Mouse (Mus musculus) liver, embryonic 11.5 days (tissue): ENCODE measurements around the gene M6pr. TPM values are rescaled to one million over a fixed set of nuclear protein-coding genes. Genes with fewer than 3 reads are reported as not detected.

Source experiments
- ATAC-seq: fragments of 200-750 bp; cut with Nextera tagmentation; replicated peaks from 2 replicates; pipeline ENCODE4 v1.8.0; 2017; ENCODE audit warnings: moderate number of reproducible peaks, mild to moderate bottlenecking, moderate TSS enrichment, moderate library complexity; ENCODE audit not compliant: low FRiP score
- DNase-seq: peaks from one replicate; pipeline ENCODE4 v3.0.0-alpha.2; 2017; ENCODE audit warnings: low spot score
- H3K27ac ChIP-seq: fragments of 300-500 bp; sonication (generic); 2 replicates; pipeline ENCODE4 v1.5.1; 2014; ENCODE audit warnings: mild to moderate bottlenecking, low read depth, low read length, control low read depth
- H3K27me3 ChIP-seq: fragments of 300-500 bp; sonication (generic); replicated peaks from 2 replicates; pipeline ENCODE4 v1.6.1; 2014; ENCODE audit warnings: low read length, mixed read lengths; ENCODE audit not compliant: control insufficient read depth, insufficient read depth
- H3K36me3 ChIP-seq: fragments of 300-500 bp; sonication (generic); 2 replicates; pipeline ENCODE4 v1.6.1; 2014; ENCODE audit warnings: mild to moderate bottlenecking, low read length, moderate library complexity, mixed read lengths; ENCODE audit not compliant: control insufficient read depth, insufficient read depth
- H3K4me1 ChIP-seq: fragments of 300-500 bp; sonication (generic); replicated peaks from 2 replicates; pipeline ENCODE4 v1.6.1; 2014; ENCODE audit warnings: low read length, mixed read lengths; ENCODE audit not compliant: control insufficient read depth, insufficient read depth
- H3K4me2 ChIP-seq: fragments of 300-500 bp; sonication (generic); 2 replicates; pipeline ENCODE4 v1.6.1; 2014; ENCODE audit warnings: mild to moderate bottlenecking, control low read depth, moderate library complexity
- H3K4me3 ChIP-seq: fragments of 300-500 bp; sonication (generic); 2 replicates; pipeline ENCODE4 v1.5.1; 2014; ENCODE audit warnings: low read depth, low read length, control low read depth
- H3K9ac ChIP-seq: fragments of 300-500 bp; sonication (generic); 2 replicates; pipeline ENCODE4 v1.6.1; 2014; ENCODE audit warnings: low read depth, low read length, control low read depth
- H3K9me3 ChIP-seq: fragments of 300-500 bp; sonication (generic); 2 replicates; pipeline ENCODE4 v1.6.1; 2016; ENCODE audit warnings: low read length, inconsistent platforms, mixed read lengths; ENCODE audit not compliant: control insufficient read depth
- whole genome bisulfite sequencing: fragments of 180-500 bp; shearing (Covaris S2); extraction: QIAGEN DNeasy Blood & Tissue Kit; methylation state at CpG from one replicate; pipeline ENCODE4 v1.1.7; 2014; 5-methylcytosine and 5-hydroxymethylcytosine counted together
- polyA plus RNA-seq: library from polyadenylated mRNA; unstranded; fragments of >200 nt; fragmentation: Nextera tagmentation; extraction: Ambion mirVana; gene quantifications from 2 replicates; pipeline ENCODE4 v1.2.1, GENCODE M21; 2014

Gene M6pr
- polyA plus RNA-seq, 1 experiment from 2014 or later: 154 TPM

- H3K27me3 ChIP-seq: no peaks in the 10 kb centered on the region
- ATAC-seq (no peak), DNase-seq (no peak)
- 71% methylated on average over 9 of the region's 9 CpGs for WGBS
- H3K9ac ChIP-seq: no peak overlapping the region
- H3K9me3 ChIP-seq: no peaks in the 10 kb centered on the region
- no peak overlapping the region for H3K27ac ChIP-seq
- no peak overlapping the region for H3K4me3 ChIP-seq
- no peaks in the 10 kb centered on the region for H3K36me3 ChIP-seq
- peaks cover 3% of the 10 kb centered on the region; the same call in 1 of the 2 replicates for H3K4me1 ChIP-seq
- H3K4me2 ChIP-seq: no peak overlapping the region
These were observed 14.7 kb upstream of the M6pr start for GRCm38 (mm10) chr6:122293796-122294195.

GRCm38 (mm10) chr6:122294290-122294689 lies 14.2 kb upstream of the M6pr start:
- WGBS: 67% methylated on average over 3 of the region's 3 CpGs

GRCm38 (mm10) chr6:122295242-122295641 lies 13.3 kb upstream of the M6pr start:
- Histone ChIP-seq H3K4me1 (peaks cover 7% of the 10 kb centered on the region; the same call in 1 of the 2 replicates), H3K9me3 (no peaks in the 10 kb centered on the region), H3K27ac (no peak overlapping the region), H3K4me3 (no peak overlapping the region), H3K36me3 (no peaks in the 10 kb centered on the region), H3K4me2 (no peak overlapping the region), H3K27me3 (no peaks in the 10 kb centered on the region), H3K9ac (no peak overlapping the region)
- DNase-seq (no peak), ATAC-seq (0 out of 2 replicates have a peak, but pooled peaks have one; percentile 43)
- 40% methylated on average over 9 of the region's 9 CpGs for WGBS

More at GRCm38 (mm10) chr6:122294290-122294689, 14.2 kb upstream of the M6pr start:
- H3K27ac ChIP-seq: no peak overlapping the region
- H3K27me3 ChIP-seq: no peaks in the 10 kb centered on the region
- no peak overlapping the region for H3K4me3 ChIP-seq
- peaks cover 3% of the 10 kb centered on the region; the same call in 1 of the 2 replicates for H3K4me1 ChIP-seq
- no peak overlapping the region for H3K4me2 ChIP-seq
- no peaks in the 10 kb centered on the region for H3K36me3 ChIP-seq
- H3K9ac ChIP-seq: no peak overlapping the region
- no peak for DNase-seq
- no peaks in the 10 kb centered on the region for H3K9me3 ChIP-seq
- ATAC-seq: no peak

GRCm38 (mm10) chr6:122296918-122297278 lies 11.6 kb upstream of the M6pr start:
- no peaks in the 10 kb centered on the region for H3K9me3 ChIP-seq
- H3K27ac ChIP-seq: no peak overlapping the region
- ATAC-seq (no peak), DNase-seq (no peak)
- H3K36me3 ChIP-seq: no peaks in the 10 kb centered on the region
- H3K9ac ChIP-seq: no peak overlapping the region; the same call in 1 of the 2 replicates
- H3K27me3 ChIP-seq: no peaks in the 10 kb centered on the region
- WGBS: 26% methylated on average over 3 of the region's 3 CpGs
- peak overlapping the region; percentile 48 for H3K4me3 ChIP-seq
- H3K4me2 ChIP-seq: peak overlapping the region; percentile 59
- H3K4me1 ChIP-seq: peaks cover 7% of the 10 kb centered on the region; the same call in 1 of the 2 replicates

- 8% methylated on average over 25 of the region's 25 CpGs for WGBS
- ATAC-seq: peak; percentile 57; the same call in 1 of the 2 replicates
- no peak for DNase-seq
- H3K27me3 ChIP-seq: no peaks in the 10 kb centered on the region
- H3K4me1 ChIP-seq: peaks cover 7% of the 10 kb centered on the region; the same call in 1 of the 2 replicates
- H3K4me3 ChIP-seq: peak overlapping the region; percentile 48
- peak overlapping the region; percentile 1; the same call in 1 of the 2 replicates for H3K9ac ChIP-seq
- peak overlapping the region; percentile 59 for H3K4me2 ChIP-seq
- H3K36me3 ChIP-seq: no peaks in the 10 kb centered on the region
- H3K27ac ChIP-seq: no peak overlapping the region
- H3K9me3 ChIP-seq: no peaks in the 10 kb centered on the region
These were observed 11.0 kb upstream of the M6pr start for GRCm38 (mm10) chr6:122297279-122298222.

GRCm38 (mm10) chr6:122298223-122298609 lies 10.3 kb upstream of the M6pr start:
- 54% methylated on average over 4 of the region's 4 CpGs for WGBS
- Histone ChIP-seq H3K4me2 (peak overlapping the region; percentile 59; the same call in 1 of the 2 replicates), H3K27me3 (no peaks in the 10 kb centered on the region), H3K4me3 (no peak overlapping the region), H3K9me3 (no peaks in the 10 kb centered on the region), H3K4me1 (peaks cover 7% of the 10 kb centered on the region; the same call in 1 of the 2 replicates), H3K9ac (no peak overlapping the region), H3K36me3 (no peaks in the 10 kb centered on the region), H3K27ac (no peak overlapping the region)
- no peak for ATAC-seq
- DNase-seq: no peak

GRCm38 (mm10) chr6:122299621-122300133 lies 8.8 kb upstream of the M6pr start:
- Histone ChIP-seq H3K4me1 (peaks cover 7% of the 10 kb centered on the region; the same call in 1 of the 2 replicates), H3K27me3 (no peaks in the 10 kb centered on the region), H3K9me3 (no peaks in the 10 kb centered on the region), H3K9ac (no peak overlapping the region), H3K4me3 (no peak overlapping the region), H3K4me2 (no peak overlapping the region), H3K36me3 (no peaks in the 10 kb centered on the region), H3K27ac (no peak overlapping the region)
- DNase-seq: no peak
- no peak for ATAC-seq
- 21% methylated on average over 3 of the region's 3 CpGs for WGBS

GRCm38 (mm10) chr6:122302121-122302520 lies 6.4 kb upstream of the M6pr start:
- ATAC-seq: no peak
- no peak overlapping the region for H3K4me2 ChIP-seq
- H3K4me1 ChIP-seq: peaks cover 5% of the 10 kb centered on the region; the same call in 1 of the 2 replicates
- WGBS: 74% methylated on average over 1 of the region's 1 CpGs
- no peaks in the 10 kb centered on the region for H3K36me3 ChIP-seq
- no peak for DNase-seq
- no peak overlapping the region for H3K4me3 ChIP-seq
- no peaks in the 10 kb centered on the region for H3K9me3 ChIP-seq
- no peak overlapping the region for H3K9ac ChIP-seq
- no peak overlapping the region for H3K27ac ChIP-seq
- H3K27me3 ChIP-seq: no peaks in the 10 kb centered on the region
